Mouse (Mus musculus) stomach, adult 2 months (tissue): Measurements from ENCODE around the gene Slc7a5. TPM values are rescaled to one million over a fixed set of nuclear protein-coding genes. Genes with fewer than 3 reads are reported as not detected.

Source experiments
- polyA plus RNA-seq: library from polyadenylated mRNA; depleted of rRNA; stranded (reverse); fragments of >200 nt; gene quantifications from 2 replicates; pipeline ENCODE4 v1.2.3, GENCODE M21; 2012; rRNA removed

Slc7a5 gene
- polyA plus RNA-seq: 17.1 and 20.5 TPM in 2 replicates

DNA sequence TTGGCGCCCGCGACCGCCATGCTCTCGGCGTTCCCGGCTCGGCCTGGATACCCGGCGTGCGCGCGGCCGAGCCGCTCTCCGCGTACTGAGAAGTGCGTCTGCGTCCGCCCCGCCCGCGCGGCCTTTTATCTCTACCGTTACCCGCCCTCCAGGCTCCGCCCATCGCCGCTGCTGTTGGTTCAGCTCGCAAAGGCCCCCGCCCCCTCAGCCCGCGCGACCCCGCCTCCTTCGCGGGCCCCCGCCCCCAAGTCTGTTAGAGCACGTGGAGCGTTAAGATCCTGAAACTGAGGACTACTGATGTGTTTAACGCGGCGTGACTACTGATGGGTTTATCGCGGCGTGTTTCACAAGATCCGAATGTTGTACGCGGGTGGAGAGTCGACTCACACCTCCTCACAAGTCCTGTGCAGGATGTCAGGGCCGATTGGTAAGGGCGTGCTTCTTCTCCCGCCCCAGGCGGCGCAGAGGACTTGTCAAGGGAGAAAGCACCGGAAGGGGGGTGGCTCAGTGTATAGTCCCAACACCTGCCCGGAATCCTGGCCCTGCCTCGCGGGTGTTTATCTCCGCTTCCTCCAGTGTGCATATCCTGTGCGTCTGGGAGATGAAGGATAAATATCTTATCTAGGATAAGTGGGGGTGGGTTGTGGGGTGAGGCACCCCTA, at the start of gene Slc7a5:
TSS of gene Slc7a5 (minus strand) at position 108 of the 662 bp plus-strand sequence.

DNA sequence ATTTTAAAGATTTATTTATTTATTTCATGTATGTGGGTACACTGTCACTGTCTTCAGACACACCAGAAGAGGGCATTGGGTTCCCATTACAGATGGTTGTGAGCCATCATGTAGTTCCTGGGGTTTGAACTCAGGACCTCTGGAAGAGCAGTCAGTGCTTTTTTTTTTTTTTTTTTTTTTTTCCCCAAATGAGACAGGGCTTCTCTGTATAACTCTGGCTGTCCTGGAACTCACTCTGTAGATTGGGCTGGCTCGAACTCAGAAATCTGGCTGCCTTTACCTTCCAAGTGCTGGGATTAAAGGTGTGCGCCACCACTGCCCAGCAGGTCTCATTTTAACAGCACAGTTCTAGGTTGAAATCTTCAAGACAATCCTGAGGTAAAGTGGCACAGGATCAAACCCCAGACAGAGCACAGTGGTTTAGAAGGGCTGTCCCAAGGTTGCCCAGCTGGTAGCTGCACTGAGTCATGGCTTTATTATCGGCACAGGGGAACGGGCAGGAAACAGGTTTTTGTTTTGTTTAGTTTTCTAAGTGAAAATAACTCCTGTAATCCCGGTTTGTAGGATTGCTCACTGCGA, 41.8 kb upstream of the Slc7a5 start, which contains the start of gene Banp:
TSS of gene Banp (plus strand) at position 529 of the 579 bp plus-strand sequence.

DNA sequence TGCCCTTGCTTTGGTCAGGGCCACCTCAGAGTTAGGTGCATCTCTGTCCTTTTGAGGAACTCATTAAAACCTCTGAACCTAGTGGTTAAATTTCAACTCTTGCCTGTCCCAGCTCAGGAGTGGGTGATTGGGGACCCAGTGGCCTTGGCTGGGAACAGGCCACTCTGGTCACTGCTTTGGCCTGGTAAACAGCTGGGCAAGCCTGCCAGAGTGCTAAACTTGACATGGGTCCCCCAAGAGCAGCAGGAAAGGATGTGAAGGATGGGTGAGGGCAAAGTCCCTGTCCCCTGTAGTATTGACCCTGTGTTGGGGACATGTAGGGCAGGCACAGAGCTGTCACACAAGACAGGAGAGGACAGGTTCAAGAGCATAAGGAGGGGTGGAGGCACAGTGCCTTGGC, 37.3 kb upstream of the Slc7a5 start, which contains the start of gene Car5a:
TSS of gene Car5a (minus strand) at position 74 of the 400 bp plus-strand sequence.

Other genes with a start within 250 kb of the Slc7a5 start
- 0.16 and 0.44 TPM in 2 replicates for gene Jph3, start 178.1 kb downstream of the Slc7a5 start, polyA plus RNA-seq
- 4.6 and 6.0 TPM in 2 replicates for gene Klhdc4, start 78.1 kb downstream of the Slc7a5 start, polyA plus RNA-seq
- 0.06 TPM in 1 of 2 replicates, not detected in the other for gene Car5a, start 37.2 kb upstream of the Slc7a5 start, polyA plus RNA-seq
- gene Banp, start 42.1 kb upstream of the Slc7a5 start, polyA plus RNA-seq: 25.3 and 26.1 TPM in 2 replicates